Mouse (Mus musculus) naive thymus-derived CD4-positive, alpha-beta T cell, adult 2 months (primary cell): ENCODE measurements around the gene Tesc.

Experiments used
- DNase-seq: peaks from one replicate; pipeline ENCODE4 v3.0.0-alpha.2; 2011; ENCODE audit warnings: low read depth

Gene Tesc

DNA sequence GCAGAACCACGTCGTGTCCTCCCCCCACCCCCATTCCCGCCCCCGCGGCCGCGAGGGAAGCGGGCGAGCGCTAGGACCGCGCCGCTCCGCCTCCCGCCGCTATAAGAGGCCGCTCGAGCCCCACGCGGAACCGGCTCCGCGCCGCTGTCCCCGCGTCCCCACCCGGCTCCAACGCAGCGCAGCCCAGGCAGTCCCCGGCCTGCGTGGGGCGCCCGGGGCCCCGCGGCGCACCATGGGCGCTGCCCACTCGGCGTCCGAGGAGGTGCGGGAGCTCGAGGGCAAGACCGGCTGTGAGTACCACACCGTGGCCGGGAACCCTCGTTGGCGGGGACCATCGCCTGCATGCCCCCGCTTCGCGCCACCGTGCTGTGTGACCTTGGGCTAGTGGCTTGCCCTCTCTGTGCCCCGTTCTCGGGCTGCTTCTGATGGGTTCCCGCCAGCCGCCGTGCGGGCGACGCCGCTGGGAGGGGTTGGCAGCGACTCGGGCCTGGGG is at the start of gene Tesc:
Gene Tesc (plus strand): TSS at position 46 of the 493 bp plus-strand sequence.
- DNase-seq, result peak; percentile 61

DNA sequence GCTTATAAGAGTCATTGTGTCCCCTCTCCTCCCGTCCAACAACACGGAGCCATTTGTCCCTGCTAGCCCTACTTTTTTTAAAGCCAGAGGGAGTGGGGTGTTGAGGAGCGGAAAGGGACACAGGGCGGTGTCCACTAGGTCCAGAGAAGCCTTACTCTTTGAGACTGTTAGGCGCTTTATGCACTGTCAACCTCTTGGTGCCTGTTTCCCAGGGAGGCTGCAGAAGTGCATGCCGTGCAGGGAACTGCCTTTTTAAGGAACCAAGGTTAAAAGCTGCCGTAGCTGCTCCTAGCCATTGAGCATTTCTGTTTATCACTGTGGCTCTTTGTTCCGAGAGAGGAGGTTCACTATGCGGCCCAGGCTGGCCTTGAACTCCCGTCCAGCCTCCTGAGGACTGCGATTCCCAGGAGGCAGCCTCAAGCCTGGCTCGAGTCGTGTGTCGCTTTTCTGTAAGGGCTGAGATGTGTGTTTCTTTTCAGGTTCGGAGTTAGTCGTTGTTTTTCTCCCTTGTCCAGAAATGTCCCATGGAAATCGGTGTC is 49.3 kb upstream of the Tesc start:
- no peak for DNase-seq

DNA sequence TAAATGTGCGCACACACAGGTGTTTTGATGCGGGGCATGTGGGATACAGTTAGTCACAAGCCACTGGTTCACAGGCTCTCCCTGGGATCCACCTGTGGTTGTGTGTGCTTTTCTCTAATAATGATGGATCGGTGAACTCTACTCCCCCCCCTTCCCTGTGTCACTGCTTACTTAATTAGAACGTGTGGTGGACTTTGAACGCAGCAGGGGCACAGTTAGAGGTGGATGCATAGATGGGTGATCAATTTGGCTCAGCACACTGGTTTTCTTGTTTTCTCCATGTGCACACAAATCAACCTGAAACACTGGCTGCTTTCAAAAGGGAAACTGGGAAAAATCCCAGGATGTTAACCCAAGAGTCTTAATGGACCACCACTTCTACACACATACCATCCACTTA is 48.5 kb upstream of the Tesc start:
- DNase-seq, result no peak

DNA sequence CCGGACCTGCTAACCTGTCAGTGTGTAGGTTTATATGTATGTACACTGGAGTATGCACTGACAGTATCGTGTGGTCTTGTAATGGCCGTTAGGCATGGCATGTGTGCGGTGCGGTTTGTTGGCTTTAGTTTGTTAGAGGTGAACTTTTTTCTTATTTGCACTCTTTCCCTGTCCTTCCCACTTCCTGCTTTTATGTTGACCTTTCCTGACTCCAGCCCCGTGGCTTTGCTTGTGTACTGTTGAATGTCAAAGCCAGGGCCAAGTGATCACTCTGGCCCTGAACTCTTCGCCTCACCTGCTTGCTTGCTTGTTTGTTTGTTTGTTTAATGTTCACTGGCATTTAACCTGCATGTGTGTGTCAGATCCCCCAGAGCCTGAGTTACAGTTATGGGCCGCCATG is 46.6 kb upstream of the Tesc start:
- DNase-seq, result no peak

DNA sequence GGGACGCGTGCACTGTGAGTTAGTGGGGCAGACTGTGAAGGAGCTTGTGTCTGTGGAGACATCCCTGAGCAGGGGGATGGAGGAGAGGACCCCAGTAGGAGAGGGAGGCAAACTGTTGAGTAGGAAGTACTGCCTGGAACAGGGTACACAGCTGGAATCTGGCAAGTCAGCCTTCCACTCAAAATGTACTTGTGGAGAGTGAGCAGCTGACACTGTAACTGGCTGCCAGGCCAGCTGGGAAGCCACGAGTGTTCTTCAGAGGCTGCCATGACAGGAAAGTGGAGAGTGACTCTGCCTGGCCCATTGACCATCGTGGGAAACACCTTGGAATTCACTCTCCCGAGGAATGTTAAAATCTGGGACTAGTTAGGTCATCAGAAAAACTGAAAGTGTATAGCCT is 45.6 kb upstream of the Tesc start:
- no peak for DNase-seq

DNA sequence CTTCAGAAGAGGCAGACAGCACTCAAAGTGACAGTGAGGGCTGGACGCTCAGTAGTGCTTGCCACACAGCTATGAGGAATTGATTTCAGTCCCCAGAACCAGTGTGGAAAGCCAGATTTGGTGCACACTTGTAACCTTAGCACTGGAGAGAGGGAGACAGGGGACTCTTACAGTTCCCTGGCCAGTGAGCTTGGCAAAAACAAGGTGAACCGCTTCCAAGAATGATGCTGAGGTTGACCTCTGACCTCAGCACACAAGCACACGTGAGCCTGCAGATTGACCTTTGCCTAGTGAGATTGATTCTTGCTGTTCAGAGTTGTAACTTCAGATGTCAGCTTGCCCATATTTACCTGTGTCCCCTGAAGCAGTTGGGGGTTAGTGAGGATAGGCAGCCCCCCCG is 41.2 kb upstream of the Tesc start:
- DNase-seq, result no peak

DNA sequence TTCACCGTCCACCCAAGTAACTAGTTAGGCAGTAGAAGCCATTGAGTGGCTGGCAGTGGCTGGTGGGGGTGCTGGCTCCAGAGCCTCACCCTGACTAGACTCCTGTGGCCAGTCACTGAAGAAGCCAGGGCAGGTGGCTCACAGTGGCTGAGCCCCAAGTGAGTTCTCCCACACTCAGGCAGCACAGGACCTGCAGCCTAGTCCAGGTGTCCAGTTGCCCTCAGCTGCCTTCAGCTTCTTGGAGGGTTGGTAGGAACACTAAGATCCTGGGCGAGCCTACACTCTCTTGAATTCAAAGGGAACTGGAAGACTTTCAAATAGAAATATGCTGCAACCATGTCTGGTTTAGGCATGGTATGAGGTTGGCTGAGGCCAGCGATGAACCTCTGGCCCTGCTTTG is 39.7 kb upstream of the Tesc start:
- DNase-seq, result no peak

DNA sequence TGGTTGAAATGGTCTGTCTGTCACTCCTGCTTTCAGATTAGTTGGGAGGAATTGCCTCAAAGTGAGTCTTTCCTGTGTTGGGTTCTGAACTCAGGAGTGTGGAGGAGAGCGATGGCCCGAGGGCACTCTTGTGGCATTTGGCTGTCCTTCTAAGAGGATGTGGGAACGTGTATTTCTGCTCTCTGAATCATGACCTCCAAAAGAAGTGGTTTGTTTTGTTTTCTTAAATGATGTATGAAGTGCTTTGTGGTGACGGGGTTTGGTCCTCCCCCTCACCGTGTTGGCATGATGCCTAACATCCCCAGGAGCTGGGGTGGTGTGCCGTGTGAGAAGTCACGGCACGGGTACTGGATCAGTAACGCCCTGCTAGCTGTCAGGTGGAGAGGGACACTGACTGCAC is 39.2 kb upstream of the Tesc start:
- no peak for DNase-seq

DNA sequence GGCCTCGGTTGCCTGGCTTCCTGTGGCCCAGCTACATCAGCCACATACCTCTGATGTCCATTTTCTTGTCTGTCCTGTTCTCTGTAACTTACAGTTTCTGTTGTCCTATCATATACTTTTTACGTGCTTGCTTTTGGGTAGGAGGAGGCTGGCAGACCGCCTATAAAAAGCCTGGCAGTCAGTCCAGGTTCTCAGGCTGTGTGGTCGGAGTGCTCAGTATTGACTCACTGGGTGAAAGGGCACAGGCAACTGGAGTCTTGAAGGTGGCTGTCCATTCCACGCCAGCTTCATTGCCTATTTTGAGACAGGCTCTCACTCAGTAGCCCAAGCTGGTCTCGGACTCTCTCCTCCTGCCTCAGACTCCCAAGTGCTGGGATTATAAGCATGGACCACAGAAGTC is 37.8 kb upstream of the Tesc start:
- no peak for DNase-seq

DNA sequence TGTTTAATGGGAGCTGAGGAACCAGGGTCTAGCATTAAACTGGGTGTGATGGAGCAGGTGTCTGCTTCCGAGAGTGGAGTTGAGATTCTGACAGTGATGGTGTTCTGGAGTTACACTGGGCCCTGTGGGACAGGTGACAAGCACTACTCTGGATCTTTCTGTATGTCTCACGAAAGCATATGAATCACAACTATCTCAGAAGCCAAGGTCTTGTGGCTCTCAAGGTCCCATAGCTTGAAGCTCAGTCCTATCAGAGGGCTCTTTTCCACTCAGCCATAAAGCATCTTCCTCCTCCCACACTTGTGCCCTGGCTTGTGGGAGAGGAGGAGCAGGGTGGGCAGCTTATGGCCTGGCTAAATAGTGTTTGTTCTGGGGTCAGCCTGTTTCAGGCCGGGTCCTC is 36.6 kb upstream of the Tesc start:
- no peak for DNase-seq

DNA sequence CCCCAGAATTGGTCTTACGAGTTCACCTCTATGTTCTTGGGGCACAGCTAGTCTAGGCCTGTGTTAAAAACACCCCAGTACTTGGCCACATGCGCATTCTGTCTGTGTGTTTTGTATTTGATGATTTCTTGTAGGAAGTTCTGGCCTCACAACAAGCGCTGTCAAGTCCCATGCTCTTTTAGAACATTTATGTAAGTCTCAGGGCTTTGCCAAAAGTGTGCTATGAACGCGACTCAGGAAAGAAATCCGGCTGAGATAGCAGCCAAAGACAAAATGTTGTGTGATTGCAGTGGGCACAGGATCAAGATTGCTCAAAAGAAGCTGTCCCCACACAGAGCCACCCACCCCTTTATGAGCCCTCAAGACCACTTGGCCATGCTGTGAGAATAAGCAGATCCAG is 34.0 kb upstream of the Tesc start:
- no peak for DNase-seq

DNA sequence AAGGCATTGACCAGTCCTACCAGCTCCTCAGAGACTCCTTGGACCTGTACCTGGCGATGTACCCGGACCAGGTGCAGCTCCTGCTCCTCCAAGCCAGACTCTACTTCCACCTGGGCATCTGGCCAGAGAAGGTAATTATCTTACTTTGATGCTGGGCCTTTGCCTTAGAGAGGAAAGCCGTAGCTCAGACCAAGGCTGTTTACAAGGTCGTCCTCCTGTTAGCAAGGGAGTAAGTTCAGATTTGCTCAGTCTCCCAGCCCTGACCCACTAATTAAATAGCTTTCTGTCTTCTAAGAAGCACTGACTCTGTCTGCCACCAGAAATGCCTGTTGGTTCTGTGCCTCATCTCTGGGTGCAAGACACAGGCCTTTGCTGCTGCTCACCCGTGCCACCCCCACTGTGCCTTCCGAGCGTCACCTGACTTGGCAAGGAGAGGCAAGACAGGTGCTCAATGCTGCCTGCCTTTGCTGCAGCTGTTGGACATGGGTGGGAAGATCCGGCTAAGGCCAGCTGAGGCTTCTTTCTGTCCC is 32.1 kb upstream of the Tesc start:
- no peak for DNase-seq

DNA sequence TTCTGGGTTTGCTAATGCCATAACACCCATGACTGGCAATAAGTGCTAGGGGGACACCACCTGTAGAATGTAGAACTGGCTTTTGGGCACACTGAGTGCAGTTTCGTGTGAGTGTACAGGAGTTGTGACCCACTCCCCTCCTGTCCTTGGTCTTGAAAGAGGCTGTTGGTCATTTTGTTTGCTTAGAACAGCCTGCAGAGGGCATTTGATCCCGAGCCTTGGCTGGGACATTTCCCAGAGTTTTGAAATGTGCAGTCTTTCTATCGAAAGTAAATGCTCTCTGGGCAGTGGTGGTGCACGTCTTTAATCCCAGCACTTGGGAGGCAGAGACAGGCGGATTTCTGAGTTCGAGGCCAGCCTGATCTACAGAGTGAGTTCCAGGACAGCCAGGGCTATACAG is 31.6 kb upstream of the Tesc start:
- no peak for DNase-seq

DNA sequence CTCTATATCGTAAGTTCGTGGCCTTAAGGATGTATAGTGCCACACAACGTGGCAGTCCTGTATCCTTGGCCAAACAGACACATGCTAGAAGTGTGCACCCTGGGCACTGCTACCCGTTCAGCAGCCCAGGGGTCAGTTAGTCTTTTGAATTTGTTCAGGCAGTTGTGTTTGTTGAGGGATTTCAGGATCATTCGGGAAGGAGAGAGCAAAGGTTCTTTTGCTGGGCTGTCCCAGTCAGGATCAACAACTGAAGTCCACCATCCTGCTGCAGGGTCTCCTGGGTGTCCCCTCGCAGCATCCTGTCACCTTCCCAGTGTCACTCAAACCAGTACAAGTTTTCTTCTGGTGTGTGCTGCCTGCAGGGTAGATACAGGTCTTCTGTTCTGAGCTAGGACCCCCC is 31.0 kb upstream of the Tesc start:
- no peak for DNase-seq

DNA sequence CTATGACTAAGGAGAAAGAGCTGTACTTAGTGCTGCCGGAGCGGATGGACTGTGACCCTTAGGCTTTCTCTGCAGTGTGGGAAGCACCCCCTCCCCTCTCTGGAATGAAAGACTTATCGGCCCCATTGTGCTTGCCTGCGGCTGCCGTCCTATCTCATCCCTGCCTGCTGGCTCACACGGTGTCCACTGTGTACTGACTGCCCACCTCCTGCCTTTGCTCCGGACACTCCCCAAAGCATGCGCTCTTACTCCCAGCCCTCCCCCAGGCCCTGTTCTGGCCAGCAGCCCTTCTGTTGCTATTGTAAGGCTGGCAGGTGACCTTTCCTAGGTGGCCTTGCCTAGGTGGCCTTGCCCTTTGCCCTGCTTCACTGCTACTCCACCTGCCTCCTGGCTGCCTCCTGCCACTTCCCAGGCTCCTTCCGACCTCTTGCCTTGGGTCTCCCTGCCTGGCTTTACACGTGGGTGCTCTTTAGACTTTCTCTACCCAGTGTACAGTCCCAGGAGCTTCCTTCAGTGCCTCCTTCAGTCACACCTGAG is 30.0 kb upstream of the Tesc start:
- DNase-seq, result no peak

DNA sequence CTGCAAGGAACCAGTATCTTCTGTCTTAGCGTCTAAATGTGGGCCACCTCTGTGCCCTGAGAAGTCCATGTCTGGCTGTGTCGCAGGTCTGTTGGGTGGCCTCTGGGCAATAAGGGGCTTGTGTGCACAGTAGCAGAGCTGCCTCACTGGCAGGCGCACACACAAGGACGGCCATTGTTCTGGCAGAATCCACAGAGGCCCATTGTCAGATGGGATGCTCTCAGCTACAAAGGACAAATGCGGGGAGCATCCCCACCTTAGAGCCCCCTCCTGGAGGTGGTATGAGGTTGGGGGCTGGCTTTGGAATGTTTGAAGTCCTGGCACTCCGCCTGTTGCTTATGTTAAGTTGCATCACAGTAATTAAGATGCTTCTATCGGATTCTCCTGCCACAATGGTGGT is 28.5 kb upstream of the Tesc start:
- DNase-seq, result no peak

DNA sequence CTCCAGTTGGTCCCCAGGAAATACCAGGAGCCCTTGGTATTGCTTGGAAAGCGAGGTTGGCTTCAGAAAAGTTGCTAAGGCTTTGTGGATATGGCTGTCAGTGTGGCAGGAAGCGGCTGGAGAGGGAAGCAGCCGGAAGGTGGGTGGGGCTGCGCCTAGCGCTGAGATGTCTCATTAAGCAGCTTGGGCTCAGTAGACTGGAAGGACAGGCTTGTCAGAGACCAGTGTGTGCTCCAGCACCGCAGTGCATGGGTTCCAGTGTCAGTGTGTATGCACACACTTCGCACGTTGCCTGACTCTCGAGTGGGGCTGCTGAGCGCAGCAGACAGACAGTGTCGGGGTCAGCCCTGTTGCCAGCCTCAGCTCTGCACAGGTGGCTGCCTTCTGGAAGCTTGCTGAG is 28.0 kb upstream of the Tesc start:
- no peak for DNase-seq

DNA sequence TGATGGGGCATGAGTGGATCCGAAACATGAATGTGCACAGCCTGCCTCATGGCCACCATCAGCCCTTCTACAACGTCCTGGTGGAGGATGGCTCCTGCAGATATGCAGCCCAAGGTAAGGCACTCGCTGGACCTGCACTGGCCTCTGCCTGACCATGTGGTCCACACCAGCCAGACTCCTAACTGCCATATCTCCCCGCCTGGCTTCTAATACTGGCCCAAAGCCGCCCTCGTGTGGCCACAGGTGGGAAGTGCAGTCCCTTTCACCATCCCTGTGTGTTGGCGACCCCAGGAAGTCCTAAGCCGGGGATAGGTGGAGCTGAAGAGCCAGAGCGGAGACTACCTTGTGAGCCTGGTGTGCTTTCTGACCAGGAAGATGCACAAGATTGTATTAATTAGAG is 25.5 kb upstream of the Tesc start:
- peak; percentile 72 for DNase-seq

DNA sequence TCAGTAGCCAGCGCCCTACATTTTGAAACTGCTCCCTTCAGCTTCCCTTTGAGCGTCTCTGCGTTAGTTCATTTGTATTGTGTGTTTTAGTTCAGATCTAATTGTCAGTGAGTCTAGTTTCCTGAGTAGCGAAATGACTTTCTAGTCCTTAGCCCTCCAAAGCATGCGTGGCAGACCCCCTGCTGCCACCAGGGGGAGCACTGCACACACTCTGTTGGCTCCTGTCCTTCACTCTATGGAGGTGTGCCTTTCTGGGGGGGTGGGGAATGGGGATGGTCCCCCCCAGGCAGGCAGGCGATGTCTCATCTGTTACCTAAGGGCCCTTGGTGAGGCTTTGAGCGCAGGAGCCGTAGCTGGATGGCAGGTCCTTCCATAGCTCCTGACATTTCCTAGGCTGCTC is 22.9 kb upstream of the Tesc start:
- DNase-seq, result peak; percentile 79

DNA sequence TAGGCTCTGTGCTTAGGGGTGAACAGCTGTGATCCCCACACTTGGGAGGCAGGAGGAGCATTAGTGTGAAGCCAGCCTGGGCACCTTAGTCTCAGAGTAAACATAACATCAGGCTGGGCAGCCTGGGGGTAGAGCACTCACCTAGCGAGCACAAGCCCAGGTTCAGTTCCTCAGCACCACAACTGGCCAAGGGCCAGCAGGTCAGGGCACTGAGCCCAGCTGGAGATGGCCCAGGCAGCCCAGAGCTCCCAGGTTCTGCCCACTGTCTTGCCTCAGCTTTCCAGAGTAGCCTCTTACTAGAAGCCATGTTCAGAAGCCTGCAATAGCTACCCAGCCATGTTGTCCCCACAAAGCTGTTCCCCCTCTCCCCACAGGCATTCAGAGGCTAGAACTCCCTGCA is 21.8 kb upstream of the Tesc start:
- no peak for DNase-seq

DNA sequence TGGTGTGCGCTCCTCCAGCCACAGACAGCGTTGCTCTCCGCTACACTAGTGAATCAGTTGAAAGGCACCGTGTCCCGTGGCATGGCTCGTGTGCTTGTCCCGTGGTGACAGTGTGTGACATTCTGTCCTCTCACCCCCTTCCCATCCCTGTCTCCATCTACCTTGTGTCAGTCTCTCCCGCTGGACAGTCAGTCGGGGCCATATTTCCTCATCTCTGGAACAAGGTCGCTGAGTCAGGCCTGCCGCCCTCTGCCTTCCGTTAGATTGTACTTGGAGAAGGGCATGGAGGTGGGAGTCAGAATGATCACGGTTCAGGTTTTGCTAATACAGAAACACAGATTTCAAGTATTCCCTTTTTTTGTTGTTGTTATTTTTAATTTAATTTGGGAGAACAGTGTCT is 19.2 kb upstream of the Tesc start:
- no peak for DNase-seq

DNA sequence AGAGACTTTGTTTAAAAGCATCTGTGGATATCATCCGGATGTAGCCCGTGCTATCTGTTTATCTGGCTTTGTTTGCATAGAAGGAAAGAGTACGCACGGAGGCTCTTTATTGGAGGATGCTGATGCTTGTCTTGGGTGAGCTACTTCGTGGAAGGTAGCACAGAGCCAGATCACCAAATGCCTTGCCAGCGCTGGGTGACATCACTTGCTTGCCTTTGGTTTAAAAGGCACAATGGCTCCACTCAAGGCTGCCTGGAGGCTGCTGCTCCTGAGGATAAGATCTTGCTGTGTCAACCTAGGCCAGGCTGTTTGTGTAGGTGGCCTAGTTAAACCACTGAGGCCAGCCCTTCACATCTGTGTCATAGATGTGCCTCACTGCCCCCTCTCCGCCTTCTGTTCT is 16.7 kb upstream of the Tesc start:
- DNase-seq, result no peak

DNA sequence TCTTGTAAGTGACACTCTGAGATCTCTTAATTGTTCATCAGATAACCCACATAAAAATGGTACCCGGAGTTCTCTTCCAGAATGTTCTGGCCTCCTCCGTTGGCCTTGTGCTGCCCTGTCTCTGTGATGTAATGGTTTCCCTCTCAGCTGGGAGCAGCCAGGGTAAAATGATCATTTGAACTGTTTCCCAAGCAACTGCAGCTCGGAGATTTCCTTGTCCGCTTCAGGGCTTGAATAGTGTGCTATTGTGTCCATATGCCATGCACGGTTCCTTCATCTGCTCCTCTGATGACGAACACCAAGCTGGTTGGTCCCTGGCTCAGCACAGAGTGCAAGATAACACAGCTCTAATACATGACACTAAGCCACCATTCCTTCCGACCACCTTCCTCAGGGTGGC is 15.7 kb upstream of the Tesc start:
- no peak for DNase-seq

DNA sequence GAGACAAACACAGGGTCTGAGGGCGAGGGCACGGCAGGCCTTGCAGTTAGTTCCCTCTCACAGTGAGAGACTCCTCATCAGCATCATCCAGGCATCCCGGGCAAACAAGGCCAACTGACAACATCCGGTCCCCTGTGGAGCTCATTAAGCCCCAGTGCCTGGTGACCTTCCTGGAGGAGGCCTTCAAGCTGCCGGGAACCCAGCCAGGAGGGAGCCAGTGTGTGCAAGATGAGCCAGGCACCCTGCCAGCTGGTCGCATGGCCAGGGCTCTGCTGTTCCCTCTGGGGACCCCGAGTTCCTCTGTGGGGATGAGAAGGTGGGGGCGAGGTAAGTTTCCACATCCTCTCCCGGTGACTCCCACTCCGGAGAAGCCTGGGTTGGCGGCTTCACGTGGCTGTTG is 12.5 kb upstream of the Tesc start:
- DNase-seq, result no peak
